Mouse (Mus musculus) heart, adult 9 months (tissue): ENCODE results near the gene AI413582.
A peak's percentile ranks its signal among the peaks of the same experiment; 100 is the strongest.

Experiments
- DNase-seq, 2 experiments: peaks; one replicate each; pipeline ENCODE4 v3.0.0; 2022; ENCODE audit warnings: low spot score in 2 of 2

AI413582 gene

GRCm38 (mm10) chr17:27565163-27565941 lies at the start of gene AI413582:
Gene AI413582 (minus strand): TSS chr17:27565756.
- DNase-seq = peak; percentile 95 to 96

- DNase-seq = no peak
Measured at GRCm38 (mm10) chr17:27613016-27613415, 47.5 kb upstream of the AI413582 start.

GRCm38 (mm10) chr17:27611994-27612393 lies 46.4 kb upstream of the AI413582 start:
- no peak for DNase-seq

- no peak for DNase-seq
Measured at GRCm38 (mm10) chr17:27611519-27611884, 45.9 kb upstream of the AI413582 start.

- no peak for DNase-seq
Measured at GRCm38 (mm10) chr17:27610679-27611518, 45.3 kb upstream of the AI413582 start.

- no peak for DNase-seq
Measured at GRCm38 (mm10) chr17:27609576-27609975, 44.0 kb upstream of the AI413582 start.

GRCm38 (mm10) chr17:27603522-27604234 lies 38.1 kb upstream of the AI413582 start:
- peak; percentile 66 to 77 for DNase-seq

GRCm38 (mm10) chr17:27603036-27603435 lies 37.5 kb upstream of the AI413582 start:
- no peak for DNase-seq

- DNase-seq = no peak
Measured at GRCm38 (mm10) chr17:27600869-27601268, 35.3 kb upstream of the AI413582 start.

GRCm38 (mm10) chr17:27600286-27600685 lies 34.7 kb upstream of the AI413582 start:
- DNase-seq = no peak

- DNase-seq = peak; percentile 56 to 61
Measured at GRCm38 (mm10) chr17:27596376-27597190, 31.0 kb upstream of the AI413582 start.

- DNase-seq = no peak
Measured at GRCm38 (mm10) chr17:27595659-27596375, 30.3 kb upstream of the AI413582 start.

GRCm38 (mm10) chr17:27592565-27592910 lies 27.0 kb upstream of the AI413582 start:
- no peak for DNase-seq

- no peak for DNase-seq
Measured at GRCm38 (mm10) chr17:27591826-27592564, 26.4 kb upstream of the AI413582 start.

- DNase-seq = no peak
Measured at GRCm38 (mm10) chr17:27588231-27588630, 22.7 kb upstream of the AI413582 start.

- DNase-seq = peak; percentile 58 to 75
Measured at GRCm38 (mm10) chr17:27587252-27587651, 21.7 kb upstream of the AI413582 start.

- DNase-seq = peak in 1 of 2 experiments; percentile 61
Measured at GRCm38 (mm10) chr17:27586661-27587060, 21.1 kb upstream of the AI413582 start.

GRCm38 (mm10) chr17:27583185-27583894 lies 17.8 kb upstream of the AI413582 start:
- DNase-seq = no peak

- no peak for DNase-seq
Measured at GRCm38 (mm10) chr17:27580392-27581068, 15.0 kb upstream of the AI413582 start.
